Mouse (Mus musculus): ENCODE data around the gene Skil.

- TF ChIP-seq CTCF (IDR thresholded peaks at IDR 0.05; ENCODE audit: borderline replicate concordance, insufficient read depth, low read depth, low read length) = no peak
- TF ChIP-seq POLR2A (IDR thresholded peaks at IDR 0.05; ENCODE audit: borderline replicate concordance, insufficient read depth, low read length) = no peak
Observed at GRCm38 (mm10) chr3:31162860-31163259, 68.0 kb downstream of the Skil start.
